Mouse (Mus musculus): ENCODE data around the gene Mtrr. TPM values are rescaled to one million over a fixed set of nuclear protein-coding genes. Genes with fewer than 3 reads are reported as not detected.

Gene Mtrr
- polyA plus RNA-seq, 1 experiment, result 12.4 TPM

- no peak for DNase-seq (ENCODE audit: low read depth)
- no peak for TF ChIP-seq POLR2A (IDR thresholded peaks at IDR 0.05; ENCODE audit: borderline replicate concordance, extremely low read depth, insufficient read depth, insufficient read length, poor library complexity, severe bottlenecking)
- no peak for TF ChIP-seq CTCF (IDR thresholded peaks at IDR 0.05; ENCODE audit: borderline replicate concordance, extremely low read depth, insufficient read depth, insufficient read length)
These were observed 6.4 kb upstream of the Mtrr start for GRCm38 (mm10) chr13:68588352-68588751.

- TF ChIP-seq POLR2A (IDR thresholded peaks at IDR 0.05; ENCODE audit: borderline replicate concordance, extremely low read depth, insufficient read depth, insufficient read length, poor library complexity, severe bottlenecking) (no peak), CTCF (IDR thresholded peaks at IDR 0.05; ENCODE audit: borderline replicate concordance, extremely low read depth, insufficient read depth, insufficient read length) (no peak)
- DNase-seq (ENCODE audit: low read depth), result no peak
These were observed 3.5 kb upstream of the Mtrr start for GRCm38 (mm10) chr13:68585441-68585840.

DNA sequence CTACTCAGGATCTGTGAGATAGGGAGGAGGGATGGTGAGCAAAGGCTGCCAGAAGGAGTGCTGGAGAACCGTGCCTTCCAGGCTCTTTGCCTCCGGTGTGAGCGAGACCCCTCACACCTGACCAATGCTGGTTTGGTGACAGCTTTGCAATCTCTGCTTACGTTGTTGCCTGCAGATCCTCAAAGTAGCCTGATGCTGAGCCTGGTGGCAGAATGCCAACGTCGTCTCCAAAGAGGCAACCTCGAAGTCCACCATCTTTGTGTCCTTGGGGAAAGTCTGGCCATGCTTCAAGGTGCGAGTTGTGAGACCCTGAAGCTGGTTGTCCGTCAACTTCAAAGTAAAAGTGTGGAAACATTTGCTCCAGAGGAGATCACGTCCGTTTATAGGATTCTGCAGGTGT is 2.0 kb upstream of the Mtrr start:
- no peak for TF ChIP-seq POLR2A (IDR thresholded peaks at IDR 0.05; ENCODE audit: borderline replicate concordance, extremely low read depth, insufficient read depth, insufficient read length, poor library complexity, severe bottlenecking)
- no peak for TF ChIP-seq CTCF (IDR thresholded peaks at IDR 0.05; ENCODE audit: borderline replicate concordance, extremely low read depth, insufficient read depth, insufficient read length)
- DNase-seq (ENCODE audit: low read depth), result no peak

GRCm38 (mm10) chr13:68582517-68582780 is 500 bp upstream of the Mtrr start:
- no peak for DNase-seq (ENCODE audit: low read depth)
- TF ChIP-seq CTCF (IDR thresholded peaks at IDR 0.05; ENCODE audit: borderline replicate concordance, extremely low read depth, insufficient read depth, insufficient read length) (no peak), POLR2A (IDR thresholded peaks at IDR 0.05; ENCODE audit: borderline replicate concordance, extremely low read depth, insufficient read depth, insufficient read length, poor library complexity, severe bottlenecking) (no peak)

GRCm38 (mm10) chr13:68581086-68581740 is 736 bp downstream of the Mtrr start:
- TF ChIP-seq CTCF (IDR thresholded peaks at IDR 0.05; ENCODE audit: borderline replicate concordance, extremely low read depth, insufficient read depth, insufficient read length), result no peak
- DNase-seq (ENCODE audit: low read depth), result no peak

- no peak for DNase-seq (ENCODE audit: low read depth)
- TF ChIP-seq POLR2A (IDR thresholded peaks at IDR 0.05; ENCODE audit: borderline replicate concordance, extremely low read depth, insufficient read depth, insufficient read length, poor library complexity, severe bottlenecking), result no peak
- no peak for TF ChIP-seq CTCF (IDR thresholded peaks at IDR 0.05; ENCODE audit: borderline replicate concordance, extremely low read depth, insufficient read depth, insufficient read length)
These were observed 4.0 kb downstream of the Mtrr start for GRCm38 (mm10) chr13:68577945-68578344.

GRCm38 (mm10) chr13:68574398-68574797 is 7.6 kb downstream of the Mtrr start:
- DNase-seq (ENCODE audit: low read depth), result no peak
- no peak for TF ChIP-seq CTCF (IDR thresholded peaks at IDR 0.05; ENCODE audit: borderline replicate concordance, extremely low read depth, insufficient read depth, insufficient read length)
- TF ChIP-seq POLR2A (IDR thresholded peaks at IDR 0.05; ENCODE audit: borderline replicate concordance, extremely low read depth, insufficient read depth, insufficient read length, poor library complexity, severe bottlenecking), result no peak

DNA sequence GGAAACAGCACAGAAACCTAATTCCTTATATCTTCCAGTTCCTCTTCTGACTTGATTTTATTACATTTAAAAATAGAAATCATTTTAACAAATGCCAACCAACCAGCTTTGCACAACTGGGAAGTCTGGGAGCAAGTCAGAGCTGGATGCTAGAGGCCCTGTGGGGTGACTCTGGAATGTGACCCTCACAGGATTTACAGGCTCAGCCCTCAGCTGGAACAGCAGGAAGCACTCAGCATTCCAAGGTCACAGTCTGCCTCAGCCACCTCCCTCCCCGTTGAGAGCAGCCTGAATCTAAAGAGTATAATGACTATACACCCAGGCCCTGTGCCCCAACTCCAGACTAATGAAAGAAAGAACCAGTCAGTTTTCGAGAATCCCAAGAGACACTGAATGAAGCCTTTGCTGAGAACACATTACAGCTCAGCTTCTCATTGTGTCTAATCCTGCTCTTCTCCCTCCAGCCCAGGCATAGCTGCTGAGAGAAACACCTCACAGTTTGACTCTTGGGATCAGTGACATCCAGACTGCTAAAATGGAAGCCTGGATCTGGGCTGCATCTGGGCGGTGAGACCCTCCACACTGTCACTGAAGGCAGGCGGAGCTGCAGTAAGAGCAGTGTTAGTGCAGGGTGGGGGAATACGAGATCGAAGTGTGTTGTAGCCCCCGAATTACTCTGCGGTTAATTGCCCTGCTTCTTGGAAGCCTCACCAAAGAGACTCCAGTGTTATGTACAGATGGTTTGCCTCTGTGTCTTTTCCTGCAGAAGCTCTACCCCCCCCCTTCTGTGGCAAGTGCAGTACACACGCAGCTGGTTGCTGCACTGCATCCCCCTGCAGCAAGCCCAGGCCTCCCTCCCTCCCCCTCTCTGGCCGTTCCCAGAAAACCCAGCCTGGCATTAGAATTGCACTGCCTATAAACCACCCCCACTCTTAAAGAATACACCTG is 8.7 kb downstream of the Mtrr start:
- TF ChIP-seq POLR2A (IDR thresholded peaks at IDR 0.05; ENCODE audit: borderline replicate concordance, extremely low read depth, insufficient read depth, insufficient read length, poor library complexity, severe bottlenecking), result no peak
- TF ChIP-seq CTCF (IDR thresholded peaks at IDR 0.05; ENCODE audit: borderline replicate concordance, extremely low read depth, insufficient read depth, insufficient read length), result no peak
- DNase-seq (ENCODE audit: low read depth), result no peak

GRCm38 (mm10) chr13:68572247-68572646 is 9.7 kb downstream of the Mtrr start:
- no peak for TF ChIP-seq POLR2A (IDR thresholded peaks at IDR 0.05; ENCODE audit: borderline replicate concordance, extremely low read depth, insufficient read depth, insufficient read length, poor library complexity, severe bottlenecking)
- TF ChIP-seq CTCF (IDR thresholded peaks at IDR 0.05; ENCODE audit: borderline replicate concordance, extremely low read depth, insufficient read depth, insufficient read length), result no peak
- DNase-seq (ENCODE audit: low read depth), result no peak

DNA sequence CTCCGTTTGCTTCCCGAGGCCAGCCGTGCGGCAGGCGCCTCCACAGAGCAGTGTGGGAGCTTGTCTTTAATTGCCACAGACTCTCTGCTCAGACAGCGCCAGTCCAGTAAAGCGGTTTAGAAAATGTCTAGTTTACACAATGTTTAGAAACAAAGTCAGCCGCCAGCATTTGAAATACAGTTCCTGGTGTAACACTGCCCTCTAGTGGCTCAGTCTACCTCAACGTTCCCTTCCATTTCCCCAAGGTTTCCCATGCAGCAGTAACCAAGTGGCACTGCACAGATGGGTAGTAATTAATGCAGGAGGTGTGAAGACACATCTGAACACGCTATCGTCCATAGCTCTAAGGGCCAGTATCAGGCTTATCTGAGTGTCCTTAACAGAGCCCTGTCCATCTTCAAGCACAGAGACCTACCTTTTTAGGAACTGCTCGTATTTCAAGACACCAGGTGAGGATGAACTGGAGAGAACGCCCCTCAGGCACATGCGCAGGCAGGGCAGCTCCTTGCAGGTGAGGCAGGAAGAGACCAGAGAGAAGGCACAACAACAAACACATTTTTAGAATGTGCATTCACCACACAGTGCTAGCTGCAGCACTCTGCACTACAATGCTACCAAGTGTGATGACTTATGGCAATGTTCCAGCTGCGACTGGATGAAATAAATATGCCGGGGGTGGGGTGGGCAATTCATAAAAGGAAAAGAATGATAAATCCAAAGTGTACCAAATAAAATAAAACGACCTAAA is 12.2 kb downstream of the Mtrr start:
- peak; percentile 82 for TF ChIP-seq CTCF (IDR thresholded peaks at IDR 0.05; ENCODE audit: borderline replicate concordance, extremely low read depth, insufficient read depth, insufficient read length)
- no peak for TF ChIP-seq POLR2A (IDR thresholded peaks at IDR 0.05; ENCODE audit: borderline replicate concordance, extremely low read depth, insufficient read depth, insufficient read length, poor library complexity, severe bottlenecking)
- DNase-seq (ENCODE audit: low read depth), result peak; percentile 82

DNA sequence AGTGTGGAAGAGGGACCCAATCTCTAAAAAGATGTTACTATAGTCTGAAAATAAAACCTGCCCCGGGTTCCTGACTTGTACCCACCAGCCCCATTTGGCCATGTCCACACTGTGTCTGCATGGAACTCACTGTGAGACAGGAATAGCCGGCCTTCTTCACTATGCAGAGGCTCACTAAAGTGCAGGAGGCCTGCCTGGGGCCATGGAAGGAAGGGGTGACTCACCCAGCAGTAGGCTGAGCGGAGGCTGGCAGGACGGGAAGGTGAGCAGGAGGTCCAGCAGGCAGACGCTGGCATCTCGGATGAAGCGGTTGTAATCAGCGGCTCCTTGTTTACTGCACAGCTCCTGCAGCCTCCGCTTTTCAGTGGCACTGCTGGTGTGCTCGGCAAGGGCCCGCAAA is 13.4 kb downstream of the Mtrr start:
- no peak for TF ChIP-seq CTCF (IDR thresholded peaks at IDR 0.05; ENCODE audit: borderline replicate concordance, extremely low read depth, insufficient read depth, insufficient read length)
- no peak for DNase-seq (ENCODE audit: low read depth)
